Mouse (Mus musculus): ENCODE measurements around the gene Ikbke. TPM values are rescaled to one million over a fixed set of nuclear protein-coding genes. Genes with fewer than 3 reads are reported as not detected.

Gene Ikbke
- polyA plus RNA-seq, 1 experiment from 2014 or later: 1.3 TPM

GRCm38 (mm10) chr1:131245926-131246325, 33.5 kb downstream of the Ikbke start:
- Histone ChIP-seq H3K4me1 (peaks cover 25% of the 10 kb centered on the region), H3K27ac (no peak overlapping the region), H3K27me3 (ENCODE audit: low read depth, poor library complexity, severe bottlenecking) (peaks cover 88% of the 10 kb centered on the region)

GRCm38 (mm10) chr1:131245089-131245856, 34.1 kb downstream of the Ikbke start, which contains the start of gene Rassf5:
Rassf5 (minus strand) TSS chr1:131245258.
- DNase-seq (ENCODE audit: low spot score): peak; percentile 66
- H3K9me3 ChIP-seq (replicated peaks): no peaks in the 10 kb centered on the region
- H3K27me3 ChIP-seq (ENCODE audit: low read depth, poor library complexity, severe bottlenecking): peaks cover 90% of the 10 kb centered on the region
- H3K27ac ChIP-seq: peak within 1 kb of the TSS; percentile 62
- H3K4me1 ChIP-seq: peaks cover 29% of the 10 kb centered on the region
- 2% methylated on average over 58 of the region's 60 CpGs for WGBS
- no peaks in the 10 kb centered on the region for H3K36me3 ChIP-seq
- peak within 1 kb of the TSS; percentile 73 for H3K4me3 ChIP-seq

More at GRCm38 (mm10) chr1:131245926-131246325, 33.5 kb downstream of the Ikbke start:
- 6% methylated on average over 9 of the region's 9 CpGs for WGBS
- Histone ChIP-seq H3K4me3 (peak overlapping the region; percentile 73), H3K9me3 (replicated peaks) (no peaks in the 10 kb centered on the region), H3K36me3 (no peaks in the 10 kb centered on the region)
- peak; percentile 60 for DNase-seq (ENCODE audit: low spot score)

GRCm38 (mm10) chr1:131244536-131245088, 34.8 kb downstream of the Ikbke start:
- H3K27me3 ChIP-seq (ENCODE audit: low read depth, poor library complexity, severe bottlenecking): peaks cover 97% of the 10 kb centered on the region
- H3K4me1 ChIP-seq: peaks cover 36% of the 10 kb centered on the region
- under 1% methylated on average over 57 of the region's 57 CpGs for WGBS

GRCm38 (mm10) chr1:131242956-131243355, 36.5 kb downstream of the Ikbke start:
- Histone ChIP-seq H3K4me1 (peaks cover 39% of the 10 kb centered on the region), H3K27me3 (ENCODE audit: low read depth, poor library complexity, severe bottlenecking) (peaks cover 97% of the 10 kb centered on the region)
- WGBS: 62% methylated on average over 6 of the region's 6 CpGs

More at GRCm38 (mm10) chr1:131244536-131245088, 34.8 kb downstream of the Ikbke start:
- peak; percentile 52 for DNase-seq (ENCODE audit: low spot score)
- Histone ChIP-seq H3K27ac (peak overlapping the region; percentile 62), H3K4me3 (peak overlapping the region; percentile 73), H3K9me3 (replicated peaks) (no peaks in the 10 kb centered on the region), H3K36me3 (no peaks in the 10 kb centered on the region)

GRCm38 (mm10) chr1:131239576-131240193, 39.7 kb downstream of the Ikbke start:
- peaks cover 70% of the 10 kb centered on the region for H3K27me3 ChIP-seq (ENCODE audit: low read depth, poor library complexity, severe bottlenecking)
- no peak overlapping the region for H3K4me3 ChIP-seq
- H3K9me3 ChIP-seq (replicated peaks): no peaks in the 10 kb centered on the region
- no peak for DNase-seq (ENCODE audit: low spot score)
- H3K4me1 ChIP-seq: peaks cover 28% of the 10 kb centered on the region
- no peak overlapping the region for H3K27ac ChIP-seq
- 58% methylated on average over 12 of the region's 12 CpGs for WGBS
- no peaks in the 10 kb centered on the region for H3K36me3 ChIP-seq

More at GRCm38 (mm10) chr1:131242956-131243355, 36.5 kb downstream of the Ikbke start:
- no peaks in the 10 kb centered on the region for H3K36me3 ChIP-seq
- H3K9me3 ChIP-seq (replicated peaks): no peaks in the 10 kb centered on the region
- H3K27ac ChIP-seq: no peak overlapping the region
- no peak for DNase-seq (ENCODE audit: low spot score)
- no peak overlapping the region for H3K4me3 ChIP-seq

GRCm38 (mm10) chr1:131238931-131239381, 40.5 kb downstream of the Ikbke start:
- DNase-seq (ENCODE audit: low spot score): no peak
- no peak overlapping the region for H3K27ac ChIP-seq
- peaks cover 63% of the 10 kb centered on the region for H3K27me3 ChIP-seq (ENCODE audit: low read depth, poor library complexity, severe bottlenecking)
- H3K4me3 ChIP-seq: no peak overlapping the region
- H3K9me3 ChIP-seq (replicated peaks): no peaks in the 10 kb centered on the region
- no peaks in the 10 kb centered on the region for H3K36me3 ChIP-seq
- 65% methylated on average over 8 of the region's 8 CpGs for WGBS
- peaks cover 24% of the 10 kb centered on the region for H3K4me1 ChIP-seq

- Histone ChIP-seq H3K36me3 (no peaks in the 10 kb centered on the region), H3K9me3 (replicated peaks) (no peaks in the 10 kb centered on the region), H3K4me3 (no peak overlapping the region), H3K27ac (no peak overlapping the region), H3K27me3 (ENCODE audit: low read depth, poor library complexity, severe bottlenecking) (peaks cover 40% of the 10 kb centered on the region), H3K4me1 (peaks cover 29% of the 10 kb centered on the region)
- no peak for DNase-seq (ENCODE audit: low spot score)
- WGBS: 55% methylated on average over 7 of the region's 7 CpGs
These were observed 43.3 kb downstream of the Ikbke start for GRCm38 (mm10) chr1:131236077-131236476.

GRCm38 (mm10) chr1:131233527-131233926, 45.9 kb downstream of the Ikbke start:
- Histone ChIP-seq H3K27ac (no peak overlapping the region), H3K4me1 (peaks cover 16% of the 10 kb centered on the region), H3K4me3 (no peak overlapping the region), H3K9me3 (replicated peaks) (no peaks in the 10 kb centered on the region), H3K27me3 (ENCODE audit: low read depth, poor library complexity, severe bottlenecking) (peaks cover 15% of the 10 kb centered on the region; the same call in 1 of the 2 replicates), H3K36me3 (no peaks in the 10 kb centered on the region)
- DNase-seq (ENCODE audit: low spot score): no peak
- 57% methylated on average over 12 of the region's 12 CpGs for WGBS

GRCm38 (mm10) chr1:131228659-131229058, 50.7 kb downstream of the Ikbke start:
- peaks cover 9% of the 10 kb centered on the region for H3K4me1 ChIP-seq
- WGBS: 88% methylated on average over 5 of the region's 5 CpGs
- H3K27ac ChIP-seq: no peak overlapping the region
- no peaks in the 10 kb centered on the region for H3K36me3 ChIP-seq
- no peak overlapping the region for H3K4me3 ChIP-seq
- no peak for DNase-seq (ENCODE audit: low spot score)
- no peaks in the 10 kb centered on the region for H3K9me3 ChIP-seq (replicated peaks)
- H3K27me3 ChIP-seq (ENCODE audit: low read depth, poor library complexity, severe bottlenecking): peaks cover 6% of the 10 kb centered on the region; the same call in 1 of the 2 replicates

- peaks cover 7% of the 10 kb centered on the region for H3K4me1 ChIP-seq
- H3K27me3 ChIP-seq (ENCODE audit: low read depth, poor library complexity, severe bottlenecking): 0 out of 2 replicates have a peak, but pooled peaks cover 4% of the 10 kb centered on the region
- no peaks in the 10 kb centered on the region for H3K9me3 ChIP-seq (replicated peaks)
- H3K4me3 ChIP-seq: no peak overlapping the region
- DNase-seq (ENCODE audit: low spot score): no peak
- no peak overlapping the region for H3K27ac ChIP-seq
- H3K36me3 ChIP-seq: no peaks in the 10 kb centered on the region
- 59% methylated on average over 7 of the region's 7 CpGs for WGBS
These were observed 51.2 kb downstream of the Ikbke start for GRCm38 (mm10) chr1:131228225-131228624.

- H3K4me3 ChIP-seq: no peak overlapping the region
These were observed 54.4 kb downstream of the Ikbke start for GRCm38 (mm10) chr1:131224848-131225471.

GRCm38 (mm10) chr1:131223345-131223744, 56.1 kb downstream of the Ikbke start:
- H3K36me3 ChIP-seq: no peaks in the 10 kb centered on the region
- no peaks in the 10 kb centered on the region for H3K27me3 ChIP-seq (ENCODE audit: low read depth, poor library complexity, severe bottlenecking)
- peaks cover 3% of the 10 kb centered on the region; the same call in 1 of the 2 replicates for H3K4me1 ChIP-seq
- H3K9me3 ChIP-seq (replicated peaks): no peaks in the 10 kb centered on the region
- DNase-seq (ENCODE audit: low spot score): no peak
- WGBS: 93% methylated on average over 2 of the region's 2 CpGs
- H3K27ac ChIP-seq: no peak overlapping the region
- H3K4me3 ChIP-seq: no peak overlapping the region

More at GRCm38 (mm10) chr1:131224848-131225471, 54.4 kb downstream of the Ikbke start:
- DNase-seq (ENCODE audit: low spot score): no peak
- Histone ChIP-seq H3K27ac (no peak overlapping the region), H3K4me1 (peaks cover 3% of the 10 kb centered on the region; the same call in 1 of the 2 replicates), H3K9me3 (replicated peaks) (no peaks in the 10 kb centered on the region), H3K27me3 (ENCODE audit: low read depth, poor library complexity, severe bottlenecking) (no peaks in the 10 kb centered on the region), H3K36me3 (no peaks in the 10 kb centered on the region)
- WGBS: 76% methylated on average over 12 of the region's 12 CpGs

All from limb, embryonic 10.5 days (tissue).